Mouse (Mus musculus) bone marrow macrophage, adult 2 months (primary cell): Measurements from ENCODE around the gene Ccdc24.

Experiments used
- CTCF ChIP-seq: IDR thresholded peaks from 2 replicates; pipeline ENCODE4 v1.5.1; 2012; ENCODE audit warnings: low read depth, mild to moderate bottlenecking, low read length, moderate library complexity
- POLR2A ChIP-seq: IDR thresholded peaks from 2 replicates; pipeline ENCODE4 v1.6.1; 2012; ENCODE audit warnings: mild to moderate bottlenecking, low read depth, low read length, borderline replicate concordance

- TF ChIP-seq CTCF = no peak
- no peak for TF ChIP-seq POLR2A
Measured at GRCm38 (mm10) chr4:117840821-117841220, 31.5 kb downstream of the Ccdc24 start.
